Mouse (Mus musculus): ENCODE data around the gene Dnmt3a. TPM values are rescaled to one million over a fixed set of nuclear protein-coding genes. Genes with fewer than 3 reads are reported as not detected.

The Dnmt3a gene
- polyA plus RNA-seq (2012; rRNA removed): 3.4 TPM in 2 replicates

DNA sequence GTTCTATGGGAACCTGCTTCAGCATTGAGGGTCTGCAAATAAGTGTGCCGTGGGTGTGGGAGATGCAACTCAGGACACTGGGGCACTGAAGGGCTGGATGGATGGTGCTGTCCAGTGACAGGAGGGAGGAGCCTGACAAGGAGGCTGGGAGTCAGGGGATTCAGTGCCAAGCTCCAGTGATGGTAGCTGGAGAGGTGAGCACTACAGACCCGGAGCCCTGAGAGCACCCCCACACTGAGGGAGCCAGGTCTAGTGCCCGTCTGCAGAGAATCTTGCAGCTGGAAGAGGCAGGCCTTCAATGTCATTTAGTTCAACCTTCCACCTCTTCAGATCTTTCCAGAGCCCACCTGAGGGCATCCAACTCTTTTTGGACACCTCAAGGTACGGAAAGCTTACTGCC is at the start of gene Dnmt3a:
Gene Dnmt3a, plus strand, starts transcription at position 156 of the 400 bp plus-strand sequence.

DNA sequence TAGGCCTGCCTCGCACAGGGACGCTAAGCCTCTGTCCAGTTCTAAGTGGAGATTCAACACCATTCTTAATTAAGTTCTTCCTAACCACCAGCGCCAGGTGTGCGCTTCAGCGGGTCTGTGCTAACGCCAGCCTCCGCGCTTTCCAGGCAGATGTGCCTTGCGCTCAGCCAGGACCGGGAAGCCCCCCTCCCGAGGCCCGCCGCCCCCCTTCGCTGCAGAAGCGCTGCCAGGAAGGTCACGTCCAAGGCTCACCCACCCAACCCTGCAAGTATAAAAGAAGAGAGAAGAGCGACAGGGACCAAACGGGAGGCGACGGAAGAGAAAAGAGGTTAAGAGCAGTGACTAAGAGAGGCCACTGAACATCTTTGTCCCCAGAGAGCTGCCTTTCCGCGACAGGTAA is 148.8 kb downstream of the Dnmt3a start, which contains the start of gene Pomc:
Gene Pomc, plus strand, starts transcription at position 301 of the 400 bp plus-strand sequence.

Other genes with a start within 250 kb of the Dnmt3a start
- gene Dtnb, start 233.6 kb upstream of the Dnmt3a start, polyA plus RNA-seq (2012; rRNA removed): 10.5 and 12.0 TPM in 2 replicates
- 0.12 TPM in 1 of 2 replicates, not detected in the other for gene Pomc, start 148.9 kb downstream of the Dnmt3a start, polyA plus RNA-seq (2012; rRNA removed)
- 0.72 and 1.5 TPM in 2 replicates for gene Efr3b, start 232.9 kb downstream of the Dnmt3a start, polyA plus RNA-seq (2012; rRNA removed)